Mouse (Mus musculus): Measurements from ENCODE around the gene Peli3. TPM values are rescaled to one million over a fixed set of nuclear protein-coding genes. Genes with fewer than 3 reads are reported as not detected.

Gene Peli3
- polyA plus RNA-seq, 1 experiment from 2014 or later: 1.9 TPM

DNA sequence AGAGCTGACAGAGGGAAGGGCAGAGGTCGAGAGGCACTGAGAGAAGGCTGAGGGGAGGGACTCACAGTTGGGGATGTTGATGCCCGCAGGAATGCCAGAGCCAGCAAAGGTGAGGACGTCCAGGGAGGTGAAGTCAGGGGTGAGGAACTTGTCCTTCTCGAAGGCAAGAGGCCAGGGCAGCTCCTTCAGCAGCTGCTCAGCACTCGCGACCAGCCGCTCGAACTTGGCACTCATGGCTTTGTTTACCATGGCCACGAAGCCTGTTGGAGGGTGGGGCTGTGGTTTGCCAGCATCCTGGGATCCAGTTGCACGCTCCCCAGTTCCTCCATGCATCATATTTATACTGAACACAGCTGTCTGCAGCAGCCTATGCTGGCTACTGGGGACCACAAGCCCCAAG, 26.1 kb downstream of the Peli3 start:
- Histone ChIP-seq H3K4me3 (ENCODE audit: low read length) (no peak overlapping the region), H3K27me3 (ENCODE audit: control insufficient read depth, insufficient read depth, low read depth, low read length) (no peaks in the 10 kb centered on the region), H3K36me3 (ENCODE audit: control insufficient read depth, insufficient read depth, low read length) (peaks cover 43% of the 10 kb centered on the region), H3K9ac (ENCODE audit: low read length) (no peak overlapping the region), H3K4me1 (replicated peaks; ENCODE audit: control insufficient read depth, insufficient read depth, low read length) (no peaks in the 10 kb centered on the region), H3K27ac (ENCODE audit: low read length) (no peak overlapping the region), H3K9me3 (ENCODE audit: control insufficient read depth, low read length) (no peaks in the 10 kb centered on the region), H3K4me2 (ENCODE audit: low read depth, low read length) (no peak overlapping the region)
- no peak for ATAC-seq (ENCODE audit: low read depth)
- WGBS: 59% methylated on average over 10 of the region's 10 CpGs

DNA sequence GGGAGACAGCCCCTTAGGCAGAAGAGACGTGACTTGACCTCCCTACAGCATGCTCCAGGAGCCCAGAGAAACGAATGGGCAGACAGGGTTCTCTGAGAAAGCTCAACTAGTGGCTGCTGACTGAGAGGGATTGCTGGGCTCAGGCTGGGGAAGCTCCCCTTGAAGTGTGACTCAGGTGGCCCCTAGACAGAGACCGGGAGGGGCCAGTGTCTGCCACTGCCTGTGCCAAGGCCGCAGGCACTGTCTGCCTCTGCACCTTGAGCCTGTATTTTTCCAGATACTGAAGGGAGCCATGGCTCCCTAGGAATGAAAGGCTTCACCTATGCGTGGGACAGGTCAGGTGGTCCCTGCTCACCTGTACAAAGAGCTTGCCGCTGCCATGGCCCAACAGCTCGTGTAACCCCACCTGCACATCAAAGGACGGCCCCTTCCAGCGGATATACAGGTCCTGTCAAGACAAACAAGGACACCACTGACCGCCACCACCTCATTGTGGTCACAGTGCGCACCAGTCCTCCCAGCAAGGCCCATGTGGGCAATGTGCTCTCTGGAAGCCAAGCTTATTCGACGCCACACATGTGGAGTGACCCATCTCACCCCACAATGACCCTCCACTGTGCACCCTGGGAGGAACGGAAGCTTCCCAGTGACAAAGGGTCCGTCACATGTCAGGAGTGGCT, 26.9 kb downstream of the Peli3 start:
- peaks cover 41% of the 10 kb centered on the region for H3K36me3 ChIP-seq (ENCODE audit: control insufficient read depth, insufficient read depth, low read length)
- H3K4me1 ChIP-seq (replicated peaks; ENCODE audit: control insufficient read depth, insufficient read depth, low read length): no peaks in the 10 kb centered on the region
- H3K9ac ChIP-seq (ENCODE audit: low read length): no peak overlapping the region
- no peaks in the 10 kb centered on the region for H3K9me3 ChIP-seq (ENCODE audit: control insufficient read depth, low read length)
- WGBS: 89% methylated on average over 15 of the region's 15 CpGs
- H3K27ac ChIP-seq (ENCODE audit: low read length): no peak overlapping the region
- H3K4me3 ChIP-seq (ENCODE audit: low read length): no peak overlapping the region
- no peaks in the 10 kb centered on the region for H3K27me3 ChIP-seq (ENCODE audit: control insufficient read depth, insufficient read depth, low read depth, low read length)
- no peak overlapping the region for H3K4me2 ChIP-seq (ENCODE audit: low read depth, low read length)
- ATAC-seq (ENCODE audit: low read depth): no peak

DNA sequence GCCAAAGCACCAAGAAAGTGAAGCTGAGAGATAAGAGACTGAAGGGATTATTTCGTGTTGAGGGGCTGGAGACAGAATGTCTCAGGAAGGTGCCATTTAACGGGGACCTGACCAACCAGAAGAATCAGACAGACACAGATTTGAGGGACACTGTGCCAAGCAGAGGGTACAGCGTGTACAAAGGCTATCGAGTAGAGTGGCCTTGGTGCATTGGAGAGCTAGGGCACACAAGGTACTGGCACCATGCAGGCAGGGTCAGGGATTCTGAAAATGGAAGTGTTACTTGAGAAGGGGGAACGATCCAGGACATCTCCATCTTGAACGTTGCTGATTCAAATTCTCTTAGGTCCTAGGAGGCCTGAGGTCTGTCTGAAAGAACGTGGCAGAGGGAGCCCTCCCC, 33.6 kb downstream of the Peli3 start:
- Histone ChIP-seq H3K4me1 (replicated peaks; ENCODE audit: control insufficient read depth, insufficient read depth, low read length) (no peaks in the 10 kb centered on the region), H3K36me3 (ENCODE audit: control insufficient read depth, insufficient read depth, low read length) (peaks cover 33% of the 10 kb centered on the region), H3K4me2 (ENCODE audit: low read depth, low read length) (no peak overlapping the region), H3K27me3 (ENCODE audit: control insufficient read depth, insufficient read depth, low read depth, low read length) (no peaks in the 10 kb centered on the region), H3K9ac (ENCODE audit: low read length) (no peak overlapping the region), H3K27ac (ENCODE audit: low read length) (no peak overlapping the region), H3K9me3 (ENCODE audit: control insufficient read depth, low read length) (no peaks in the 10 kb centered on the region), H3K4me3 (ENCODE audit: low read length) (no peak overlapping the region)
- 90% methylated on average over 7 of the region's 7 CpGs for WGBS
- ATAC-seq (ENCODE audit: low read depth): no peak

- H3K4me3 ChIP-seq (ENCODE audit: low read length): no peak overlapping the region
- H3K4me1 ChIP-seq (replicated peaks; ENCODE audit: control insufficient read depth, insufficient read depth, low read length): no peaks in the 10 kb centered on the region
- no peak for ATAC-seq (ENCODE audit: low read depth)
- H3K27me3 ChIP-seq (ENCODE audit: control insufficient read depth, insufficient read depth, low read depth, low read length): no peaks in the 10 kb centered on the region
- no peak overlapping the region for H3K27ac ChIP-seq (ENCODE audit: low read length)
- H3K36me3 ChIP-seq (ENCODE audit: control insufficient read depth, insufficient read depth, low read length): peaks cover 21% of the 10 kb centered on the region
- no peak overlapping the region for H3K9ac ChIP-seq (ENCODE audit: low read length)
- no peaks in the 10 kb centered on the region for H3K9me3 ChIP-seq (ENCODE audit: control insufficient read depth, low read length)
- WGBS: 77% methylated on average over 4 of the region's 4 CpGs
- H3K4me2 ChIP-seq (ENCODE audit: low read depth, low read length): no peak overlapping the region
These were observed 34.8 kb downstream of the Peli3 start for GRCm38 (mm10) chr19:4908107-4908506.

DNA sequence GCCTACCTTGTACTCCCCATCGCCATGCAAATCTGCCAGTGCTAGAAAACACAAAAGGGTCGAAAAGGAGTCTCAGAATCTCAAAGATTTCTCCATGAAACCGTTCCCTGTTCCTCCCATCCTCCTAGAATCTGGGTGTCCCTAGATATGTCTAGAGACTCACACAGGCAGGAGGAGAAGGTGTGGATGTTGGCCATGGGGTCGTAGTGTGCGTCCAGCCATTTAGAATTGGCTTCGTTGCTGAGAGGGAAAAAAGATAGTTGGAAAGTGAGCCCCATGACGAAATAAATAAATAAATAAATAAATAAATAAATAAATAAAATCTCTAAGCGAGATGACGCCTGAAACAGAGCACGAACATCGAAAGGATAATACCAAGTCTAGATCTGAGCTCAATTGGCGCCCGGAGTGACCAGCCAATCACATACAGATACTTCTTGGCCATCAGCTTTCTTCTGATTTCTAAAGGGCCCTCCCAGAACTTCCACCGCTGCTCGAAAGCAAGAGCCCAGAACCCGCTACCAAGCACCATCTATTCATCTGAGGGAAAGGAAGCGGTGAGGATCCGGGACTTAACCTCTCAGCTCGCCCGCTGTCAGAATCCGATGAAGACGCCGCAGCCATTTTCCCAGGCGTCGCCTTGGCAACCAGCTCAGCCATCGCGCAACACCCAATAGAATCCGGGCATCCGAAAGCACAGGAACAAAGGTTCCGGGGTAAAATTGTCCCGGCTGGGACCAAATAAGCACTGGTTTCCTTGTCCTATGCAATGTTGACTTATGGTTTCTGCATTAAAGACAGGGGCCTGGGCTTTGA, 36.7 kb downstream of the Peli3 start, which contains the start of gene Bbs1:
Bbs1 (minus strand) TSS at position 650 of the 816 bp plus-strand sequence.
- Histone ChIP-seq H3K27me3 (ENCODE audit: control insufficient read depth, insufficient read depth, low read depth, low read length) (no peaks in the 10 kb centered on the region), H3K9ac (ENCODE audit: low read length) (peak within 1 kb of the TSS; percentile 71), H3K4me3 (ENCODE audit: low read length) (peak within 1 kb of the TSS; percentile 77), H3K9me3 (ENCODE audit: control insufficient read depth, low read length) (no peaks in the 10 kb centered on the region), H3K36me3 (ENCODE audit: control insufficient read depth, insufficient read depth, low read length) (peaks cover 19% of the 10 kb centered on the region), H3K27ac (ENCODE audit: low read length) (no peak within 1 kb of the TSS), H3K4me1 (replicated peaks; ENCODE audit: control insufficient read depth, insufficient read depth, low read length) (no peaks in the 10 kb centered on the region), H3K4me2 (ENCODE audit: low read depth, low read length) (peak within 1 kb of the TSS; percentile 62)
- WGBS: 9% methylated on average over 31 of the region's 31 CpGs
- peak; percentile 68 for ATAC-seq (ENCODE audit: low read depth)

DNA sequence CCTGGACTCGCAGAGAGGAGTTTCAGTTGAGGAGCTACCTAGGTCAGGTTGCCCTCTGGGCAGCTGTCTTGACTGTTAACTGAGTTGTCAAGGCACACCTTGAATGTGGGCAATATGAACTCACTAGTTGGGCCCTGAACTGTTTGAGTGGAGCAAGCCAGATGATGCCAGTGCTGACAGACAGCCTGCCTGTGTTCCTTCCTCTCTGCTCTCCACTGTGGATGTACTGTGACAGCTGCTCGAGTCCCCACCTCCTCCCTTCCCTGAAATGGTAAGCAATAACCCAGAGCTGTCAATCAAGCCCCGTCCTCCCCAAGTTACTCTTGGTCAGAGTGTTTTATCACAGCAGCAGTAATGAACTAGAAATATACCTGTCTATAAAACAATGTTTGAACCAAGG, 43.0 kb downstream of the Peli3 start:
- Histone ChIP-seq H3K36me3 (ENCODE audit: control insufficient read depth, insufficient read depth, low read length) (no peaks in the 10 kb centered on the region), H3K4me3 (ENCODE audit: low read length) (no peak overlapping the region), H3K27ac (ENCODE audit: low read length) (no peak overlapping the region), H3K27me3 (ENCODE audit: control insufficient read depth, insufficient read depth, low read depth, low read length) (no peaks in the 10 kb centered on the region), H3K9ac (ENCODE audit: low read length) (no peak overlapping the region), H3K9me3 (ENCODE audit: control insufficient read depth, low read length) (no peaks in the 10 kb centered on the region), H3K4me1 (replicated peaks; ENCODE audit: control insufficient read depth, insufficient read depth, low read length) (no peaks in the 10 kb centered on the region), H3K4me2 (ENCODE audit: low read depth, low read length) (no peak overlapping the region)
- no peak for ATAC-seq (ENCODE audit: low read depth)
- WGBS: 72% methylated on average over 3 of the region's 3 CpGs

GRCm38 (mm10) chr19:4898972-4899371, 44.0 kb downstream of the Peli3 start:
- H3K27ac ChIP-seq (ENCODE audit: low read length): no peak overlapping the region
- no peak for ATAC-seq (ENCODE audit: low read depth)
- H3K36me3 ChIP-seq (ENCODE audit: control insufficient read depth, insufficient read depth, low read length): no peaks in the 10 kb centered on the region

DNA sequence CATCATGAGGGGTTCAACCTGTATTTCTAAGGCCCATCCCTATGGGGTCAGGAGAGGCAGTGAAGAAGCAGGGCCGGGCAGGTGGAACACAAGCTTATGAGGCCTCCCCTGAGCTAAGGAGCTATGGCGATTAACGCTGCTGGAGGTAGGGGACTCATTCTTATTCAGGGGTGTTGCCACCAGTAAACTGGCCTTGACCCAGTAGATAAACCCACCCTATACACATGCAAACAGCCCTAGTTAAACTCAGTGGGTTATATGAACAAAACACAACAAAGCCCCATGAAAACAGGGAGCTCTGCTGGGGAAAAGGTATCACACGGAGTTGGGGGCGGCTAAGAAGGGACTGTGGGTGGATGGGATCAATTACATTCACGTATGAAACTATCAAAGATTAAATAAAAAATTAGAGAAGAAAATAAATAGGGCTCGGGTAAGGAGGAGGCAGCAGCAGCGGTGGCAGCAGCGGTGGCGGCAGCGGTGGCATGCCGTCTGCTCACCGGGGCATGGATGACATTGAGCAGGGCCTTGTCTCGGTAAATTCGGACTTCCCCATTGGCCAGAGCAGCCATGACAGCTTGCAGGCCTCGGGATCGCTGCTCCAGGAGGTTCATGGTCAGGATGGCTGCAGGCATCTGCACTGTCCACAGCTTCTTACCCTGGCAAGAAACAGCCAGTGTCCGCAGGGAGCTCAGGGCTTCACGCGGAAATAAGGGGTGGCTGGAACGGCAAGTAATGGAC, 46.0 kb downstream of the Peli3 start:
- Histone ChIP-seq H3K4me2 (ENCODE audit: low read depth, low read length) (no peak overlapping the region), H3K27ac (ENCODE audit: low read length) (no peak overlapping the region), H3K27me3 (ENCODE audit: control insufficient read depth, insufficient read depth, low read depth, low read length) (no peaks in the 10 kb centered on the region), H3K9ac (ENCODE audit: low read length) (no peak overlapping the region), H3K4me3 (ENCODE audit: low read length) (no peak overlapping the region), H3K4me1 (replicated peaks; ENCODE audit: control insufficient read depth, insufficient read depth, low read length) (no peaks in the 10 kb centered on the region), H3K9me3 (ENCODE audit: control insufficient read depth, low read length) (no peaks in the 10 kb centered on the region), H3K36me3 (ENCODE audit: control insufficient read depth, insufficient read depth, low read length) (no peaks in the 10 kb centered on the region)
- no peak for ATAC-seq (ENCODE audit: low read depth)
- WGBS: 58% methylated on average over 21 of the region's 21 CpGs

More at GRCm38 (mm10) chr19:4898972-4899371, 44.0 kb downstream of the Peli3 start:
- H3K4me2 ChIP-seq (ENCODE audit: low read depth, low read length): no peak overlapping the region
- H3K9ac ChIP-seq (ENCODE audit: low read length): no peak overlapping the region
- H3K9me3 ChIP-seq (ENCODE audit: control insufficient read depth, low read length): no peaks in the 10 kb centered on the region
- WGBS: 57% methylated on average over 9 of the region's 9 CpGs
- H3K4me1 ChIP-seq (replicated peaks; ENCODE audit: control insufficient read depth, insufficient read depth, low read length): no peaks in the 10 kb centered on the region
- H3K4me3 ChIP-seq (ENCODE audit: low read length): no peak overlapping the region
- H3K27me3 ChIP-seq (ENCODE audit: control insufficient read depth, insufficient read depth, low read depth, low read length): no peaks in the 10 kb centered on the region

GRCm38 (mm10) chr19:4891798-4892197, 51.1 kb downstream of the Peli3 start:
- H3K4me2 ChIP-seq (ENCODE audit: low read depth, low read length): no peak overlapping the region
- H3K27ac ChIP-seq (ENCODE audit: low read length): no peak overlapping the region
- H3K9me3 ChIP-seq (ENCODE audit: control insufficient read depth, low read length): no peaks in the 10 kb centered on the region
- no peaks in the 10 kb centered on the region for H3K4me1 ChIP-seq (replicated peaks; ENCODE audit: control insufficient read depth, insufficient read depth, low read length)
- H3K4me3 ChIP-seq (ENCODE audit: low read length): no peak overlapping the region
- ATAC-seq (ENCODE audit: low read depth): no peak
- no peaks in the 10 kb centered on the region for H3K27me3 ChIP-seq (ENCODE audit: control insufficient read depth, insufficient read depth, low read depth, low read length)
- no peak overlapping the region for H3K9ac ChIP-seq (ENCODE audit: low read length)
- 62% methylated on average over 3 of the region's 3 CpGs for WGBS
- H3K36me3 ChIP-seq (ENCODE audit: control insufficient read depth, insufficient read depth, low read length): no peaks in the 10 kb centered on the region

Measured in lung, embryonic 16.5 days (tissue).